Mouse (Mus musculus) left cerebral cortex, postnatal 14 days (tissue): ENCODE measurements around the gene Ggta1. TPM values are rescaled to one million over a fixed set of nuclear protein-coding genes. Genes with fewer than 3 reads are reported as not detected.

Source experiments
- DNase-seq, 2 experiments: peaks; one replicate each; pipeline ENCODE4 v3.0.0; 2021 to 2022; ENCODE audit warnings: low spot score in 2 of 2, mixed read lengths in 1 of 2
- intact Hi-C: fragments of 180-260 bp; cut with DNase I; formaldehyde crosslinking; loops from one replicate; pipeline ENCODE4 v1.15.1; 2025
- total RNA-seq, 2 experiments: library from RNA; stranded (reverse); gene quantifications; 2 replicates each; pipeline ENCODE4 v1.2.3; 2021

Ggta1 gene
- total RNA-seq, 2 experiments from 2014 or later, result 2.9 to 3.5 TPM

- intact Hi-C loops, result no loop called here
- DNase-seq, result no peak
Observed at GRCm38 (mm10) chr2:35416473-35416872, 46.6 kb downstream of the Ggta1 start.

DNA sequence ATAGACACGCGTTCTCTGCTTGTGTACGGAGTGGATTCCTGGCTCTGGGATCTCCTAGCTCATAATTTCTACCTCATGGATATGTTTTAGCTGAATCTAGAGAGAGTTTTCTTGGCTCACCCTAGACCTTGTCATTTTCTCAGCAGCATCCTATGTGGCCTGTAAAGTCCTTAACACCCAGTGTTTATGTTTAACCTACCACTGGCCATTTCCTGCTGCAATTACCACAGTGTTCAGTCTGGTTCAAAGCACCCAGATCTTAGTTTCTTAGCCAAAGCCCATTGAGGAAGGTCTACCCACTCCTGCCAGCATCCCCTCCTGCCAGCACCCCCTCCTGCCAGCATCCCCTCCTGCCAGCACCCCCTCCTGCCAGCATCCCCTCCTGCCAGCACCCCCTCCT lies 50.2 kb downstream of the Ggta1 start:
- intact Hi-C loops, result no loop called here
- no peak for DNase-seq

DNA sequence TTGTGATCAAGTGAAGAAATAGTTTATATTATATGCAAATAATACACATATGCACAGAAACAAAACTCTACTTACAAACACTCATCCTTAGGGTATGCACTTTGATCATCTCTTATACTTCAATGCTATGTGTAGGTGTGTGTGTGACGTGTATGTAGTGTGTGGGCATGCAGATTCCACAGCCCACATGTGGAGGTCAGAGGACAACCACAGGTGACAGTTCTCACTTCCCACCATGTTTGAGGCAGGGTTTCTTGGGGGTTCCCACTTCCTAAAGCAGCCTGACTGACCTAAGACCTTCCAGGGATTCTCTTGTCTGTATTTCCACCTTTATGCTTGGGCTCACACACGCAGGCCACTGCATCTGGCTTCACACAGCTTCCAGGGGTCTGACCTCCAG lies 50.8 kb downstream of the Ggta1 start:
- intact Hi-C loops, result no loop called here
- no peak for DNase-seq

DNA sequence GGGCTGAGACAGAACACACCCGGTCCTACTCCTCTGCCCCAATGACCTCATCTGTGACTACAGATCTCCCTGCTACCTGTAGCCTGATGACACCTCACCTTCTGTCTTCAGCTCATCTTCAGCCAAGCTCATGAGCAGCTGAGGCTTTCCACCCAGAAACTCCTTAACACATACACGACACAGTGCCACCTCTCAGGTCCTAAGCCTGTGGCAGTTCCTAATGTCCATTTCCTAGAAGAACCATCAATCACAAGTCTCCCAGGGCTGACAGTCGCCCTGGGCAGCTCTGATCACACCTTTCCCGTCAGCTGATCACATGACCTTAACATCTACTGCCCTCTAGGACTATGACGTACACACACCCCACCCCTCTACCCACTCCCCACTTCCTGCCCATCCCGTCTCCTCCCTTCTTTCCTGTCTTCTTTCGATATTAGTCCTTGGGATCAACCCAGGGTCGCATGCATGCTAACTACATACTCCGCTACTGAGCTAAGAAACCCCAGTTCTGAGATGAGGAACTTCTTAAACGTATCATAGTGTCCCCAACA lies 51.3 kb downstream of the Ggta1 start:
- intact Hi-C loops, result no loop called here

DNA sequence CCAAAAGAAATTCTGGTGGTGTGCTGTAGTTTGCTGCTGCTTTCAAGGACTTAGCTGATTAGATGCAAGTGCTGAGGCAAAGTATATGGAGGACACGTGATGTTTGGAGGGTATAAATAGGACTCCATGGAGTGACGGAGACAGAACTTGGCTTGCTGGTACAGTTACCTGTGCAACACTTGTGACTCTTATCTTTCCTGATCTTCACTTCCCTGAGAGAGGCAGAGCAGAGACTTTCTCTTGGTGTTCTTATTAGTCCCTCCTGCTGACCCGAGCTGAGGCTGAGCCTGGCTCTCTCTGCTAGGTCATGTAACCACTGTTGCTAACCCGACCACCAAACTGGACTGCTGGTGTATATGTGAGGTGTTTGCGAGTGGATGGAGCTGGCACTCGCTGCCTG lies 53.6 kb downstream of the Ggta1 start:
- DNase-seq, result no peak
- intact Hi-C loops, result no loop called here

More for the DNA sequence above, 51.3 kb downstream of the Ggta1 start:
- no peak for DNase-seq

- DNase-seq, result no peak
- intact Hi-C loops, result no loop called here
Observed at GRCm38 (mm10) chr2:35408409-35409110, 54.5 kb downstream of the Ggta1 start.

DNA sequence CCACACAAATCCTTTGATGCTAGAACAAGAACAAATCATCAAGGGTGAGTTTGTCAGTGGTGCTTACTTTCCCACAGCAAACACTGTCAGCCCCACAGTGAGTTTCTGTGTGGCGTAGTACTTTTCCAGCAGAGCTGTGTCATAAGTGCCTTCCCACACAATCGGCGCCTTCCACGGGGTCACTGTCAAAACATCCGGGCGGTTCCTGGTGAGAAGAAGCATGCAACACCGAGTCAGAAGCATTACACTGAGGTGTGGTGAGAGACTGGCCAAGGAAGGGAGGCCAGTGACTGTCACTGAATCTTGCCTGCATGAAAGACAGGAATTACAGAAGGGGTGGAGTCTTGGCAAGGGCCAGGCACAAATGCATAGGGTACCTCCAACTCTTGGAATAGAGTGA lies 55.2 kb downstream of the Ggta1 start:
- DNase-seq, result no peak
- intact Hi-C loops, result no loop called here

GRCm38 (mm10) chr2:35407266-35407665 lies 55.8 kb downstream of the Ggta1 start:
- intact Hi-C loops, result no loop called here
- no peak for DNase-seq

GRCm38 (mm10) chr2:35406611-35407010 lies 56.4 kb downstream of the Ggta1 start:
- no peak for DNase-seq
- intact Hi-C loops, result no loop called here

DNA sequence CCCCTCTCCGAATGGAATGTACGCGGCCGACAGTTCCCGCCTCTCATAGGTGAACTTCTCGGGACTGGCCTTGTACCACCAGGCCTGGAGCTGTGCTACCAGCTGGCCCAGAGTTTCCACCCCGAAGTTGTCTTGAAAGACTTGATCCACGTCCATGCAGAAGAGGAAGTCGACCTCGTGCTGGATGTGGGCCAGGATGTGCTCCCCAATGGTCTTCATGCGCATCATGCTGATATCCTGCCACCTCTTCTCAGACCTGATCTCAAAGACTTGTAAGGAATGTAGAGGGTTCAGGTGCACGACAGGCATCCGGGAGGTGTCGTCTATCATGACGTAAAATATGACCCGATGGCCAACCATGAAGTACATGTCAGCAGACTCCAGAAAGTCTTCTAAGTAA lies 60.6 kb downstream of the Ggta1 start:
- intact Hi-C loops, result no loop called here
- DNase-seq, result no peak

- DNase-seq, result no peak
- intact Hi-C loops, result no loop called here
Observed at GRCm38 (mm10) chr2:35400739-35401138, 62.3 kb downstream of the Ggta1 start.

GRCm38 (mm10) chr2:35398184-35398828 lies 64.7 kb downstream of the Ggta1 start:
- intact Hi-C loops, result loop anchor here (2.0 kb wide), 1 partner anchor 100 kb away; no protein-coding TSS in a partner anchor
- no peak for DNase-seq

DNA sequence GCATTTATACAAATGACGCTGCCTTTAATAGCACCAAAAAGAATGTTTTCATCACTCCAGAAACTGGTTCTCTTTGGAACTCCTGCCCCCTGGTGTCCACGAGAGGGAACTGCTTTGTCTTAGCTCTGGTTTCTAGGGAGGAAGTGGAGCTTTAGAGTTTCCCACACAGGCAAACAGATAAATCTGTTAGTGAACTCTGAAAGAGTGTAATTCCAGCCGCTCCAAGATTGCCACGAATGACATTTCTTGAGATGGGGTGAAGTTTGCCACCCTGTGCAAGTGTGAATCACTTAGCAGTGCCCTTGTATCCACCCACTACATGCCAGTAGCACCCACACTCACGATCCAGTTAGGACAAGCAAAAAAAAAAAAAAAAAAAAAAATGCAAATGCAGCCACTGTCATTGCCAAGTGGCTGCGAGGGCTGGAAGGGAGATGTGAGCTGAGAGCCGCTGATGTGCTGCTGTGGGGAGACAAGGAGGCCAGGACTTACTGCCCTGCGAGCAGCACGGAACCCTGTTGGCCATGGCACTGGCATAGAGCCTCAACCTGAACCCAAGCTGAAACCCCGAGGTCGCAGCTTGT lies 65.3 kb downstream of the Ggta1 start:
- DNase-seq, result peak; percentile 81 to 83
- intact Hi-C loops, result loop anchor here (2.0 kb wide), 2 partner anchors 99 to 109 kb away; no protein-coding TSS in a partner anchor

GRCm38 (mm10) chr2:35397096-35397495 lies 65.9 kb downstream of the Ggta1 start, which contains the start of gene 4930402F06Rik:
4930402F06Rik (minus strand) TSS chr2:35397175.
- peak; percentile 44 to 51 for DNase-seq
- intact Hi-C loops, result loop anchor here (2.0 kb wide), 1 partner anchor 108 kb away; no protein-coding TSS in a partner anchor

DNA sequence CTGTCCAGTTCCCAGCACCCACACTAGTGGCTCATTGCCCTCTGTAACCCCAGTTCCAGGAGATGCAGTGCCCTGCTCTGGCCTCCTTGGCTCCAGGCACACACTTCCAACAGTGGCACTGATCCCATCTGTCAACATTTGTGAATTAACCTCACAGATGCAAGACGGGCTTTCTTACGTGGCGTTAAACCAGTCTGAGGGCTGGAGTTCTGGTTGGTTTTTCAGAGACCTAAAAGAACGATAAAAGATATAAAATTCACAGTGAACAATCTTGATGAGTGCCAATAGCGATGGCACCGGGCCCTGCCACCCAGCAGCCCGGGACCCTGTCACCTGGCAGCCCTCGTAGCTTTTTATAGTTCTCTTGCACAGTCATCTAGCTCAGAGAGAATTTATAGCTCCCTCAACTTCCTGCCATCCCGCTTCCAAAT lies 77.6 kb downstream of the Ggta1 start:
- no peak for DNase-seq
- intact Hi-C loops, result no loop called here

DNA sequence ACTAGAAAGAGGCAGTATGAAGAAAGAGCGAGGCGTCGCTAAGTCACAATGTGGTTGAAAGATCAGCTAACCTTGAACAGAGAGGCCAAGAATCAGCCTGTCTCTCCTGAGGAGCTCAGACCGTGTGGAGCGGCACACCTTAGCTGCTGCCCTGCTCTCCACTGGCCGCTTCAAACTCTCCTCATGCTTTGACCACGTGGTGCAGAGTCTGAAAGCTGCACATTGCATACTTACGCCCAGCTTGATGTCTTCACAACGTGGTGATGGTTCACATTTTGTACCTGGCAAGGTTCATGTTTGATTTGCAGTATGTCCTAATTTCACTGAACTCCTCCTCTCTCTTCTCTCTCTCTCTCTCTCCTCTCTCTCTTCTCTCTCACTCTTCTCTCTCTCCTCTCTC lies 83.7 kb downstream of the Ggta1 start:
- intact Hi-C loops, result no loop called here
- no peak for DNase-seq

GRCm38 (mm10) chr2:35377600-35377999 lies 85.4 kb downstream of the Ggta1 start:
- no peak for DNase-seq
- intact Hi-C loops, result no loop called here

DNA sequence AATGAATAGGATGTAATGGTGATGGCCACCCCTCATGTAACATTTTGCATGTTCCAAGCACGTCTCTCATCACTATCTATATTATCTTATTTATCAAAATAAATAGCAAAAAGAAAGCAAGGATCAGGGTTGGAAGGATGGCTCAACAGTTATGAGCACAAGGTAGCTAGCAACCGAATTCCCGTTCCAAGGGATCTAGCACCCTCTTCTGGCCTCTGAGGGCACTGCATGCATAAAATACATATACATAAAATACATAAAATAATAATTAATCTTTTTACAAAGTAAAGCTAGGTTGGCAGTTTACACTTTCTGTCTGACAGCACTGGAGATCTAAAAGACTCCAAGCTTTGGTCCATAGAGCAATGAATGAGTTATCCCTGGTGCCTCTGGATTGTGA lies 90.0 kb downstream of the Ggta1 start:
- intact Hi-C loops, result no loop called here
- DNase-seq, result peak; percentile 28 to 46

DNA sequence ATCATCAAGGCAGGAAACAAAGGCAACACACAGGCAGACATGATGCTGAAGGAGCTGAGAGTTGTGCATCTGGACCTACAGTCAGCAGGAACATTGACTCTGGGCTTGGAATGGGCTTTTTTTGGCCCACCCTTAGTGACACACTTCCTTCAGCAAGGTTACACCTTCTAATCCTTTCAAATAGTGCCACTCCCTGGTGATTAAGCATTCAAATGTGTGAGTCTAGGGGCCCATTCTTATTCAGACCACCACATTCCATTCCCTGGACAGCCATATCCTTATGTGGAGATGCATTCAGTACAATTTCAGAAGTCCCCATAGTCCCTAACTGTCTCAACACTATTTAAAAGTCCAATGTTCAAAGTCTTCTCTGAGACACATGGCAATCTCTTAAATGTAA lies 92.3 kb downstream of the Ggta1 start:
- DNase-seq, result no peak
- intact Hi-C loops, result no loop called here

- intact Hi-C loops, result no loop called here
- DNase-seq, result no peak
Observed at GRCm38 (mm10) chr2:35367629-35368028, 95.4 kb downstream of the Ggta1 start, which contains the start of gene 4930568D16Rik. 4930568D16Rik (minus strand) TSS chr2:35367729.
